Mouse (Mus musculus): ENCODE data around the gene Hyal1.

DNA sequence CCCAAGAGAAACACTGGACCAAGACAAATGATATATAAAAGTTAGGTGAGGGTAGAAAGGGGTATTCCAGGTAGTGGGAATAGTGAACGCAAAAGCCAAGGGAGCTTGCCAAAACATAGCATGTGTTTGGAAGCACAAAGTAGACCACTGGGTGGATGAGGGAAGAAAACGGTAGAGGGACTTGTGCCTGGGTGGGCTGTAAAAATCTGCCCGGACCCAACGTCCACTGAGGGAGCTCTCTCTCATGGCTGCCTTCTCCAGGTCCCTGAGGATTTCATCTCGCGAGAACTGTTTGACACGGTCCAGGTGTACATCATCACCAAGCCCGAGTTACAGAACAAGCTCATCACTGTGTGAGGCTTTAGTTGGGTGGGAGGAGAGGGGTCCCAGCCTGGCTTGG is 34.0 kb upstream of the Hyal1 start:
- no peak for TF ChIP-seq CTCF (IDR thresholded peaks at IDR 0.05; ENCODE audit: low read depth, low read length)
- no peak for TF ChIP-seq TAL1 (conservative IDR thresholded peaks at IDR 0.05; ENCODE audit: low read depth, low read length)
- no peak for TF ChIP-seq GATA1 (IDR thresholded peaks at IDR 0.05; ENCODE audit: borderline replicate concordance, low read length)
- no peak for TF ChIP-seq POLR2AphosphoS5 (IDR thresholded peaks at IDR 0.05; ENCODE audit: insufficient replicate concordance, low read depth, low read length)

Measured in G1E (cell line).